Mouse (Mus musculus) adrenal gland, postnatal 4 days (tissue): ENCODE measurements around the gene Asb16. TPM values are rescaled to one million over a fixed set of nuclear protein-coding genes. Genes with fewer than 3 reads are reported as not detected.

Experiments
- DNase-seq, 2 experiments: peaks; one replicate each; pipeline ENCODE4 v3.0.0; 2021 to 2022; ENCODE audit warnings: low spot score in 2 of 2, mixed read lengths in 2 of 2
- total RNA-seq, 2 experiments: library from RNA; stranded (reverse); gene quantifications; 2 replicates each; pipeline ENCODE4 v1.2.3; 2021

The Asb16 gene
- total RNA-seq, 2 experiments from 2014 or later: 0.53 to 0.79 TPM

GRCm38 (mm10) chr11:102309821-102310617, 41.5 kb downstream of the Asb16 start:
- no peak for DNase-seq

GRCm38 (mm10) chr11:102310768-102311695, 42.5 kb downstream of the Asb16 start:
- DNase-seq: no peak

- DNase-seq: no peak
Observed at GRCm38 (mm10) chr11:102311966-102312365, 43.4 kb downstream of the Asb16 start.

- no peak for DNase-seq
Observed at GRCm38 (mm10) chr11:102312586-102312985, 44.0 kb downstream of the Asb16 start.

GRCm38 (mm10) chr11:102314321-102314720, 45.8 kb downstream of the Asb16 start:
- no peak for DNase-seq

- no peak for DNase-seq
Observed at GRCm38 (mm10) chr11:102315690-102316571, 47.4 kb downstream of the Asb16 start.

GRCm38 (mm10) chr11:102316572-102317297, 48.2 kb downstream of the Asb16 start:
- peak; percentile 84 to 85 for DNase-seq

- DNase-seq: no peak
Observed at GRCm38 (mm10) chr11:102317298-102317900, 48.9 kb downstream of the Asb16 start.

- peak; percentile 57 for DNase-seq
Observed at GRCm38 (mm10) chr11:102317901-102318575, 49.5 kb downstream of the Asb16 start.

- DNase-seq: peak in 1 of 2 experiments; percentile 39
Observed at GRCm38 (mm10) chr11:102318576-102319409, 50.2 kb downstream of the Asb16 start.

GRCm38 (mm10) chr11:102319410-102319792, 50.9 kb downstream of the Asb16 start, which contains the start of gene Ubtf:
TSS of gene Ubtf (minus strand) at chr11:102319742.
- peak; percentile 57 to 65 for DNase-seq

GRCm38 (mm10) chr11:102319941-102320685, 51.6 kb downstream of the Asb16 start:
- peak; percentile 69 to 71 for DNase-seq

GRCm38 (mm10) chr11:102320686-102321005, 52.1 kb downstream of the Asb16 start:
- DNase-seq: peak in 1 of 2 experiments; percentile 51

- DNase-seq: no peak
Observed at GRCm38 (mm10) chr11:102321931-102322330, 53.4 kb downstream of the Asb16 start.

- DNase-seq: no peak
Observed at GRCm38 (mm10) chr11:102323516-102323915, 55.0 kb downstream of the Asb16 start.

GRCm38 (mm10) chr11:102327250-102327649, 58.7 kb downstream of the Asb16 start:
- no peak for DNase-seq

GRCm38 (mm10) chr11:102327839-102328238, 59.3 kb downstream of the Asb16 start:
- DNase-seq: no peak
